ENCODE assay signal across 8 mouse cellular contexts in the genomic region with DNA sequence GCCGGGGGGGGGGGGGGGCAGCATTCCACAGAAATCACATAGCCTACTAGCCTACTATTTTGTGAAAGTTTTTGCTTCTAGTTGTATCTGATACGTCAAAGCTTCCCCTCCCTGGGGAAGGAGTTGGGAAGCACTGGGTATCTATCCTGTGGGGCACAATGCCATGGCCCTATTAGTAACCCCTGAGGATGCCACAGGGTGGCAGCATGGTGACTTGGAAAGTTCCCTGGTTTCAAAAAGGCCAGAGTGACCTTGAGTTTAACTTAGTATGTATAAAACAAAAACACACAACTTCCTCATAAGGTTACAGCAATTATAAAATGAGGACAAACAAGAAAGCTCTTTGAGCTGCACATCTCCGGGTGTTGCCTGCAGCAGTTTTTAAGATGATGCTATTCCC. TPM values are rescaled to one million over a fixed set of nuclear protein-coding genes. Genes with fewer than 3 reads are reported as not detected.
A peak's percentile ranks its signal among the peaks of the same experiment; 100 is the strongest.
DNase-seq lines count a peak whose midpoint lies in the region; ATAC-seq and TF ChIP-seq lines count a peak whose summit lies in the region.

No protein-coding gene starts in this region.

- H3K4me1 ChIP-seq in cortical plate, adult 2 months (ENCODE audit: control insufficient read depth, insufficient read depth, low read length): no peaks in the 10 kb centered on the region; the same call in 1 of the 2 replicates
- H3K4me1 ChIP-seq in heart, embryonic 10.5 days: peaks cover 46% of the 10 kb centered on the region

- ATAC-seq in erythroid progenitor cell, adult 5-6 weeks (replicated peaks; ENCODE audit: low FRiP score, poor library complexity, severe bottlenecking): no peak

- DNase-seq in heart, postnatal 4 days: peak; percentile 59
- no peak for DNase-seq in heart, adult 8-10 months (ENCODE audit: low spot score)
- DNase-seq in urinary bladder, postnatal 14 days (ENCODE audit: low spot score): peak; percentile 42
- no peak for DNase-seq in urinary bladder, postnatal 36 days (ENCODE audit: low spot score in 2 of 2)
- DNase-seq in spleen, postnatal 36 days (ENCODE audit: low spot score in 2 of 2): no peak
- DNase-seq in heart, embryonic 10.5 days (ENCODE audit: low spot score): no peak

- 0 out of 2 replicates have a peak, but pooled peaks have one; percentile 29 for TF ChIP-seq CTCF in cortical plate, adult 2 months (IDR thresholded peaks at IDR 0.05; ENCODE audit: extremely low read depth, insufficient read depth, low read length)

- TF ChIP-seq POLR2A in cortical plate, adult 2 months (IDR thresholded peaks at IDR 0.05; ENCODE audit: extremely low read depth, insufficient read depth, low read length): no peak

- H3K27me3 ChIP-seq in heart, embryonic 10.5 days (ENCODE audit: insufficient read depth, poor library complexity, severe bottlenecking): no peaks in the 10 kb centered on the region

- H3K9me3 ChIP-seq in heart, embryonic 10.5 days: no peaks in the 10 kb centered on the region

- WGBS in heart, embryonic 10.5 days: 71% methylated on average over 3 of the region's 3 CpGs

- no peak overlapping the region for H3K27ac ChIP-seq in cortical plate, adult 2 months (ENCODE audit: insufficient read depth, low read length)
- no peak overlapping the region for H3K27ac ChIP-seq in heart, embryonic 10.5 days

- no peak overlapping the region for H3K4me3 ChIP-seq in cortical plate, adult 2 months (ENCODE audit: insufficient read depth, low read length)
- no peak overlapping the region for H3K4me3 ChIP-seq in heart, embryonic 10.5 days

- H3K36me3 ChIP-seq in heart, embryonic 10.5 days: no peaks in the 10 kb centered on the region

RNA-seq across cellular contexts. Expression of a gene that starts 42.8 kb away (rescaled TPM):
- not detected for total RNA-seq in heart, postnatal 4 days (2021)
- under 1 TPM in 3 of 4 experiments, not detected in 1; 0.09 to 0.19 (median 0.17) TPM for total RNA-seq in heart, adult 8-10 months (2022)
- polyA plus RNA-seq in cortical plate, adult 2 months (2012; rRNA removed): 0.10 and 0.17 TPM in 2 replicates
- not detected in 2 replicates for total RNA-seq in erythroid progenitor cell, adult 5-6 weeks (2015; ENCODE audit: low replicate concordance)
- total RNA-seq in erythroid progenitor cell, adult 5-6 weeks (2017; ENCODE audit: low replicate concordance): not detected in 2 replicates
- not detected in 2 replicates for polyA plus RNA-seq in heart, embryonic 10.5 days (2016; fragmentation: Nextera tagmentation; extraction: Ambion mirVana)

Comparison
In these comparisons a context has a peak if more than half of its experiments do, and no peak if none do; other contexts are left out.
1. DNase-seq: peak in heart, postnatal 4 days (single experiment) and urinary bladder, postnatal 14 days (single experiment); none in heart, adult 8-10 months (single experiment), urinary bladder, postnatal 36 days (0 of 2), spleen, postnatal 36 days (0 of 2) and heart, embryonic 10.5 days (single experiment).